Mouse (Mus musculus) midbrain, embryonic 16.5 days (tissue): ENCODE results near the gene Tulp4. TPM values are rescaled to one million over a fixed set of nuclear protein-coding genes. Genes with fewer than 3 reads are reported as not detected.
A peak's percentile ranks its signal among the peaks of the same experiment; 100 is the strongest.
"Not testable (repeated sequence)": the region's sequence is repeated elsewhere in the genome, so short reads cannot be mapped to it uniquely, and the experiment has no call there.

Experiments
- ATAC-seq: fragments of 200-750 bp; cut with Nextera tagmentation; 2 replicates; pipeline ENCODE4 v1.8.0; 2017; ENCODE audit warnings: moderate TSS enrichment
- H3K27ac ChIP-seq: fragments of 300-500 bp; sonication (generic); 2 replicates; pipeline ENCODE4 v1.5.1; 2014; ENCODE audit warnings: mild to moderate bottlenecking, low read length, mixed read lengths
- H3K27me3 ChIP-seq: fragments of 300-500 bp; sonication (generic); 2 replicates; pipeline ENCODE4 v1.6.1; 2014; ENCODE audit warnings: low read depth, low read length, mixed read lengths; ENCODE audit not compliant: control insufficient read depth, insufficient read depth
- H3K36me3 ChIP-seq: fragments of 300-500 bp; sonication (generic); 2 replicates; pipeline ENCODE4 v1.6.1; 2014; ENCODE audit warnings: mild to moderate bottlenecking, low read length, moderate library complexity, mixed read lengths; ENCODE audit not compliant: control insufficient read depth, insufficient read depth
- H3K4me1 ChIP-seq: fragments of 300-500 bp; sonication (generic); 2 replicates; pipeline ENCODE4 v1.6.1; 2014; ENCODE audit warnings: mild to moderate bottlenecking, low read length, mixed read lengths; ENCODE audit not compliant: control insufficient read depth, insufficient read depth
- H3K4me2 ChIP-seq: fragments of 300-500 bp; sonication (generic); 2 replicates; pipeline ENCODE4 v1.6.1; 2014; ENCODE audit warnings: mild to moderate bottlenecking, low read length, mixed read lengths
- H3K4me3 ChIP-seq: fragments of 300-500 bp; sonication (generic); 2 replicates; pipeline ENCODE4 v1.5.1; 2014; ENCODE audit warnings: low read depth, mild to moderate bottlenecking, low read length, moderate library complexity, mixed read lengths
- H3K9ac ChIP-seq: fragments of 300-500 bp; sonication (generic); 2 replicates; pipeline ENCODE4 v1.6.1; 2014; ENCODE audit warnings: low read depth, low read length, mixed read lengths
- H3K9me3 ChIP-seq: fragments of 300-500 bp; sonication (generic); replicated peaks from 2 replicates; pipeline ENCODE4 v1.6.1; 2014; ENCODE audit warnings: mild to moderate bottlenecking, low read length, mixed read lengths; ENCODE audit not compliant: control insufficient read depth, poor library complexity, severe bottlenecking
- WGBS: fragments of 180-500 bp; shearing (Covaris S2); extraction: QIAGEN DNeasy Blood & Tissue Kit; methylation state at CpG from one replicate; pipeline ENCODE4 v1.1.7; 2014; 5-methylcytosine and 5-hydroxymethylcytosine counted together
- polyA plus RNA-seq: library from polyadenylated mRNA; unstranded; fragments of >200 nt; fragmentation: Nextera tagmentation; extraction: Ambion mirVana; gene quantifications from 2 replicates; pipeline ENCODE4 v1.2.1, GENCODE M21; 2015

Gene Tulp4
- polyA plus RNA-seq, 1 experiment from 2014 or later, result 115 TPM

- peak overlapping the region; percentile 39 for H3K4me3 ChIP-seq
- 0% methylated on average over 10 of the region's 20 CpGs for WGBS
- H3K4me1 ChIP-seq, H3K36me3 ChIP-seq, H3K27ac ChIP-seq, H3K9me3 ChIP-seq, H3K27me3 ChIP-seq: not testable (repeated sequence)
- H3K9ac ChIP-seq, result 0 out of 2 replicates have a peak overlapping the region, but pooled peaks have one; percentile 44
- ATAC-seq, result peak; percentile 69
- H3K4me2 ChIP-seq, result peak overlapping the region; percentile 42
Measured at GRCm38 (mm10) chr17:6257070-6257456, 150.8 kb downstream of the Tulp4 start.

GRCm38 (mm10) chr17:6269876-6270831 lies 163.9 kb downstream of the Tulp4 start:
- ATAC-seq, result peak; percentile 81
- H3K4me1 ChIP-seq, H3K36me3 ChIP-seq, H3K27ac ChIP-seq, H3K27me3 ChIP-seq, H3K9me3 ChIP-seq: not testable (repeated sequence)
- Histone ChIP-seq H3K4me2 (peak overlapping the region; percentile 71), H3K4me3 (peak overlapping the region; percentile 53), H3K9ac (peak overlapping the region; percentile 58)
- 1% methylated on average over 38 of the region's 84 CpGs for WGBS

GRCm38 (mm10) chr17:6270840-6271239 lies 164.6 kb downstream of the Tulp4 start:
- H3K4me2 ChIP-seq, result peak overlapping the region; percentile 71
- H3K9ac ChIP-seq, result peak overlapping the region; percentile 58
- not testable (repeated sequence) for H3K9me3 ChIP-seq, H3K4me1 ChIP-seq, ATAC-seq, H3K27me3 ChIP-seq, H3K27ac ChIP-seq, H3K36me3 ChIP-seq
- peak overlapping the region; percentile 53 for H3K4me3 ChIP-seq
- under 1% methylated on average over 24 of the region's 25 CpGs for WGBS

- not testable (repeated sequence) for H3K27me3 ChIP-seq, H3K27ac ChIP-seq, ATAC-seq, H3K4me3 ChIP-seq, H3K9me3 ChIP-seq, H3K4me1 ChIP-seq, H3K4me2 ChIP-seq, H3K9ac ChIP-seq, H3K36me3 ChIP-seq
- 85% methylated on average over 6 of the region's 6 CpGs for WGBS
Measured at GRCm38 (mm10) chr17:6271970-6272369, 165.7 kb downstream of the Tulp4 start.

- not testable (repeated sequence) for H3K4me3 ChIP-seq, H3K27me3 ChIP-seq, ATAC-seq, H3K9ac ChIP-seq, H3K27ac ChIP-seq, H3K4me2 ChIP-seq, H3K36me3 ChIP-seq, H3K4me1 ChIP-seq, H3K9me3 ChIP-seq
- 97% methylated on average over 4 of the region's 6 CpGs for whole genome bisulfite sequencing
Measured at GRCm38 (mm10) chr17:6274693-6275092, 168.5 kb downstream of the Tulp4 start.

GRCm38 (mm10) chr17:6279205-6279604 lies 173.0 kb downstream of the Tulp4 start:
- WGBS, result 72% methylated on average over 8 of the region's 8 CpGs
- not testable (repeated sequence) for H3K4me1 ChIP-seq, H3K27ac ChIP-seq, H3K27me3 ChIP-seq, H3K9me3 ChIP-seq, H3K36me3 ChIP-seq, H3K9ac ChIP-seq, H3K4me3 ChIP-seq, H3K4me2 ChIP-seq, ATAC-seq

- ATAC-seq, H3K4me1 ChIP-seq, H3K36me3 ChIP-seq, H3K27me3 ChIP-seq, H3K9me3 ChIP-seq, H3K9ac ChIP-seq, H3K27ac ChIP-seq, H3K4me3 ChIP-seq, H3K4me2 ChIP-seq: not testable (repeated sequence)
- 91% methylated on average over 7 of the region's 10 CpGs for WGBS
Measured at GRCm38 (mm10) chr17:6279772-6280171, 173.5 kb downstream of the Tulp4 start.

GRCm38 (mm10) chr17:6280513-6280912 lies 174.3 kb downstream of the Tulp4 start:
- H3K27ac ChIP-seq, H3K4me1 ChIP-seq, H3K9ac ChIP-seq, H3K9me3 ChIP-seq, H3K27me3 ChIP-seq, H3K36me3 ChIP-seq, H3K4me2 ChIP-seq, ATAC-seq, H3K4me3 ChIP-seq: not testable (repeated sequence)
- 95% methylated on average over 19 of the region's 19 CpGs for WGBS

GRCm38 (mm10) chr17:6283137-6283536 lies 176.9 kb downstream of the Tulp4 start:
- not testable (repeated sequence) for H3K27me3 ChIP-seq, H3K4me3 ChIP-seq, H3K4me1 ChIP-seq, H3K36me3 ChIP-seq, H3K9me3 ChIP-seq, ATAC-seq, H3K4me2 ChIP-seq, H3K27ac ChIP-seq, H3K9ac ChIP-seq
- 94% methylated on average over 7 of the region's 10 CpGs for WGBS
